Mouse (Mus musculus) embryonic facial prominence, embryonic 11.5 days (tissue): Measurements from ENCODE around the gene Rpp30. TPM values are rescaled to one million over a fixed set of nuclear protein-coding genes. Genes with fewer than 3 reads are reported as not detected.

ENCODE experiments used
- ATAC-seq: fragments of 200-750 bp; cut with Nextera tagmentation; replicated peaks from 2 replicates; pipeline ENCODE4 v1.8.0; 2017; ENCODE audit warnings: low read depth; ENCODE audit not compliant: insufficient number of reproducible peaks, low FRiP score, low TSS enrichment
- DNase-seq: peaks from one replicate; pipeline ENCODE4 v3.0.0-alpha.2; 2015; ENCODE audit warnings: low spot score
- H3K27ac ChIP-seq: fragments of 300-500 bp; sonication (generic); replicated peaks from 2 replicates; pipeline ENCODE4 v1.5.1; 2014; ENCODE audit warnings: mild to moderate bottlenecking, low read depth, low read length, control low read depth
- H3K27me3 ChIP-seq: fragments of 300-500 bp; sonication (generic); 2 replicates; pipeline ENCODE4 v1.6.1; 2014; ENCODE audit warnings: mild to moderate bottlenecking, low read length, moderate library complexity, mixed read lengths; ENCODE audit not compliant: control insufficient read depth, insufficient read depth
- H3K36me3 ChIP-seq: fragments of 300-500 bp; sonication (generic); replicated peaks from 2 replicates; pipeline ENCODE4 v1.6.1; 2014; ENCODE audit warnings: low read depth, mild to moderate bottlenecking, low read length, moderate library complexity, mixed read lengths; ENCODE audit not compliant: control insufficient read depth, insufficient read depth
- H3K4me1 ChIP-seq: fragments of 300-500 bp; sonication (generic); 2 replicates; pipeline ENCODE4 v1.6.1; 2014; ENCODE audit warnings: low read length, mixed read lengths; ENCODE audit not compliant: control insufficient read depth, insufficient read depth
- H3K4me2 ChIP-seq: fragments of 300-500 bp; sonication (generic); 2 replicates; pipeline ENCODE4 v1.6.1; 2014; ENCODE audit warnings: low read depth, mild to moderate bottlenecking, control low read depth, low read length, moderate library complexity
- H3K4me3 ChIP-seq: fragments of 300-500 bp; sonication (generic); 2 replicates; pipeline ENCODE4 v1.5.1; 2014; ENCODE audit warnings: low read depth, low read length, control low read depth
- H3K9ac ChIP-seq: fragments of 300-500 bp; sonication (generic); replicated peaks from 2 replicates; pipeline ENCODE4 v1.6.1; 2014; ENCODE audit warnings: mild to moderate bottlenecking, control low read depth, low read length
- H3K9me3 ChIP-seq: fragments of 300-500 bp; sonication (generic); replicated peaks from 2 replicates; pipeline ENCODE4 v1.6.1; 2016; ENCODE audit warnings: mild to moderate bottlenecking, low read length, inconsistent platforms, mixed read lengths; ENCODE audit not compliant: control insufficient read depth
- WGBS: fragments of 180-500 bp; shearing (Covaris S2); extraction: QIAGEN DNeasy Blood & Tissue Kit; methylation state at CpG from one replicate; pipeline ENCODE4 v1.1.7; 2014; 5-methylcytosine and 5-hydroxymethylcytosine counted together
- polyA plus RNA-seq: library from polyadenylated mRNA; unstranded; fragments of >200 nt; fragmentation: Nextera tagmentation; extraction: Ambion mirVana; gene quantifications from 2 replicates; pipeline ENCODE4 v1.2.1, GENCODE M21; 2014

Rpp30 gene
- polyA plus RNA-seq, 1 experiment from 2014 or later: 118 TPM

- no peaks in the 10 kb centered on the region for H3K27me3 ChIP-seq
- H3K9ac ChIP-seq: no peak overlapping the region
- WGBS: 73% methylated on average over 6 of the region's 6 CpGs
- no peak for DNase-seq
- no peaks in the 10 kb centered on the region for H3K9me3 ChIP-seq
- no peak for ATAC-seq
- H3K4me1 ChIP-seq: no peaks in the 10 kb centered on the region
- no peak overlapping the region for H3K4me3 ChIP-seq
- H3K4me2 ChIP-seq: no peak overlapping the region
- H3K36me3 ChIP-seq: no peaks in the 10 kb centered on the region
- no peak overlapping the region for H3K27ac ChIP-seq
Observed at GRCm38 (mm10) chr19:36131990-36132389, 48.5 kb downstream of the Rpp30 start.

- Histone ChIP-seq H3K27ac (no peak overlapping the region), H3K4me1 (no peaks in the 10 kb centered on the region), H3K4me3 (no peak overlapping the region), H3K9me3 (no peaks in the 10 kb centered on the region), H3K36me3 (no peaks in the 10 kb centered on the region), H3K4me2 (no peak overlapping the region), H3K27me3 (no peaks in the 10 kb centered on the region), H3K9ac (no peak overlapping the region)
- ATAC-seq (no peak), DNase-seq (no peak)
- 87% methylated on average over 6 of the region's 6 CpGs for WGBS
Observed at GRCm38 (mm10) chr19:36133064-36133463, 49.5 kb downstream of the Rpp30 start.

- no peak overlapping the region for H3K4me3 ChIP-seq
- no peaks in the 10 kb centered on the region for H3K4me1 ChIP-seq
- H3K36me3 ChIP-seq: no peaks in the 10 kb centered on the region
- no peaks in the 10 kb centered on the region for H3K9me3 ChIP-seq
- no peak for DNase-seq
- 53% methylated on average over 5 of the region's 5 CpGs for WGBS
- no peak overlapping the region for H3K4me2 ChIP-seq
- no peak overlapping the region for H3K9ac ChIP-seq
- H3K27ac ChIP-seq: no peak overlapping the region
- no peak for ATAC-seq
- no peaks in the 10 kb centered on the region for H3K27me3 ChIP-seq
Observed at GRCm38 (mm10) chr19:36133731-36134130, 50.2 kb downstream of the Rpp30 start.

- whole genome bisulfite sequencing: 98% methylated on average over 2 of the region's 2 CpGs
- Histone ChIP-seq H3K4me1 (no peaks in the 10 kb centered on the region), H3K4me3 (no peak overlapping the region), H3K9ac (no peak overlapping the region), H3K4me2 (no peak overlapping the region), H3K27ac (no peak overlapping the region), H3K9me3 (no peaks in the 10 kb centered on the region), H3K27me3 (no peaks in the 10 kb centered on the region), H3K36me3 (no peaks in the 10 kb centered on the region)
- DNase-seq (no peak), ATAC-seq (no peak)
Observed at GRCm38 (mm10) chr19:36143571-36143970, 60.1 kb downstream of the Rpp30 start.

GRCm38 (mm10) chr19:36148578-36148977 is 65.1 kb downstream of the Rpp30 start:
- Histone ChIP-seq H3K4me3 (no peak overlapping the region), H3K36me3 (no peaks in the 10 kb centered on the region), H3K4me2 (no peak overlapping the region), H3K9me3 (no peaks in the 10 kb centered on the region), H3K27ac (no peak overlapping the region), H3K27me3 (no peaks in the 10 kb centered on the region), H3K9ac (no peak overlapping the region), H3K4me1 (no peaks in the 10 kb centered on the region)
- ATAC-seq (no peak), DNase-seq (no peak)
- 84% methylated on average over 6 of the region's 6 CpGs for WGBS

- no peaks in the 10 kb centered on the region for H3K36me3 ChIP-seq
- H3K27me3 ChIP-seq: no peaks in the 10 kb centered on the region
- H3K4me1 ChIP-seq: no peaks in the 10 kb centered on the region
- ATAC-seq (no peak), DNase-seq (no peak)
- H3K9ac ChIP-seq: no peak overlapping the region
- no peak overlapping the region for H3K27ac ChIP-seq
- H3K4me2 ChIP-seq: no peak overlapping the region
- no peaks in the 10 kb centered on the region for H3K9me3 ChIP-seq
- no peak overlapping the region for H3K4me3 ChIP-seq
- WGBS: 74% methylated on average over 4 of the region's 4 CpGs
Observed at GRCm38 (mm10) chr19:36150241-36151007, 66.9 kb downstream of the Rpp30 start.

Other genes with a start within 250 kb of the Rpp30 start
- 0.32 and 0.55 TPM in 2 replicates for gene Htr7, start 26.2 kb upstream of the Rpp30 start, polyA plus RNA-seq
- gene Ankrd1, start 36.4 kb downstream of the Rpp30 start, polyA plus RNA-seq: 0.49 and 2.3 TPM in 2 replicates